Mouse (Mus musculus): ENCODE measurements around the gene Jade2. TPM values are rescaled to one million over a fixed set of nuclear protein-coding genes. Genes with fewer than 3 reads are reported as not detected.

The Jade2 gene
- polyA plus RNA-seq, 1 experiment from 2014 or later, result 1.1 TPM

DNA sequence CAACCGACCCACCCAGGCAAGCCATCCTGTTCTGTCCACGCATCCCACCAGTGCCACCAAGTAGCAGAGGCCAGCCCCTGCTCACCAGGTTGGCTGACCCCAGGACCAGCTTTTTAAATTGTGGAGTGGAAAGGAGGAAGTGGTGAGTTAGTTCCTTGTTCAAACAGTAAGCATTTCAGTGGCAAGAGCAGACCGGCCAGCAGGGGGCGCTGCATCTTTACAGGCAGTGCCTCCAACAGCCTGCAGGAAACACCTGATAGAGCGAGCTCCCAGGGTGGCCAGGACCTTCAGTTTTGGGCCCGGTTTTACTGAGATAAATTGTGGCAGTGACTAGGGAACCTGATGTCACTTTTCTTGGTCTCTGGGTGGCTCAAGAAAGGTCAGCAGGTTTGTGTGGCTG lies 39.7 kb downstream of the Jade2 start:
- no peaks in the 10 kb centered on the region for H3K27me3 ChIP-seq (replicated peaks; ENCODE audit: control insufficient read depth, insufficient read depth, low read length)
- peaks cover 3% of the 10 kb centered on the region; the same call in 1 of the 2 replicates for H3K36me3 ChIP-seq (ENCODE audit: control insufficient read depth, insufficient read depth, low read length)
- WGBS, result 40% methylated on average over 6 of the region's 6 CpGs
- ATAC-seq, result no peak
- H3K9ac ChIP-seq (ENCODE audit: low read depth, low read length), result no peak overlapping the region
- H3K4me2 ChIP-seq (ENCODE audit: low read length), result no peak overlapping the region
- H3K27ac ChIP-seq (ENCODE audit: low read depth, low read length), result no peak overlapping the region
- peaks cover 3% of the 10 kb centered on the region; the same call in 1 of the 2 replicates for H3K4me1 ChIP-seq (ENCODE audit: control insufficient read depth, insufficient read depth, low read depth, low read length)
- H3K4me3 ChIP-seq (ENCODE audit: low read length), result no peak overlapping the region
- no peaks in the 10 kb centered on the region for H3K9me3 ChIP-seq (ENCODE audit: control insufficient read depth, low read length)

DNA sequence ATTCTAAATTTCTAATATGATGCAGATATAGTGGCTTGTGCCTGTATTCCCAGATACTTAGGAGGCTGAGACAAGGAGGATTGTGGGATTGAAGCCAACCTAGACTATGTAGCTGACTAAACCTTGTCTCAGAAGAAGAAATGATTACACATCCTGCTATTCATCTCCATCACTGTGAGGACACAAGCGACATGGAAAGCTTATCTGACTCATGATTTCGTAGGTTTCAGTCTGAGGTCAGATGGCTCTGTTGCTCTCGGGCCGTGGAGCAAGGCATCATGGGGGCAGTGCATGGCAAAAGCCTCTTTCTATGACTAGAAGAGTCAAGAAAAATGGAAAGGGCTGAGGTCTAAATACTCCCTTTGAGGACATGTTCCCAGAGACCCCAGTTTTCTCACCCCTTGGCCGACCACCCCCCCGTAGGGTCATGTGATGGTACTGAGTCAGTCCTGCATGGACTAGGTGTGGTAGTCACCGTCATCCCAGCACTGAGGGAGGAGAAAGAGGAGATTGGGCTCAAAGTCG lies 45.4 kb downstream of the Jade2 start:
- WGBS, result 89% methylated on average over 8 of the region's 8 CpGs
- peaks cover 3% of the 10 kb centered on the region; the same call in 1 of the 2 replicates for H3K36me3 ChIP-seq (ENCODE audit: control insufficient read depth, insufficient read depth, low read length)
- no peak overlapping the region for H3K9ac ChIP-seq (ENCODE audit: low read depth, low read length)
- H3K27ac ChIP-seq (ENCODE audit: low read depth, low read length), result no peak overlapping the region
- H3K4me2 ChIP-seq (ENCODE audit: low read length), result no peak overlapping the region
- no peak for ATAC-seq
- H3K4me1 ChIP-seq (ENCODE audit: control insufficient read depth, insufficient read depth, low read depth, low read length), result no peaks in the 10 kb centered on the region
- H3K9me3 ChIP-seq (ENCODE audit: control insufficient read depth, low read length), result peaks cover 2% of the 10 kb centered on the region; the same call in 1 of the 2 replicates
- H3K4me3 ChIP-seq (ENCODE audit: low read length), result no peak overlapping the region
- no peaks in the 10 kb centered on the region for H3K27me3 ChIP-seq (replicated peaks; ENCODE audit: control insufficient read depth, insufficient read depth, low read length)

DNA sequence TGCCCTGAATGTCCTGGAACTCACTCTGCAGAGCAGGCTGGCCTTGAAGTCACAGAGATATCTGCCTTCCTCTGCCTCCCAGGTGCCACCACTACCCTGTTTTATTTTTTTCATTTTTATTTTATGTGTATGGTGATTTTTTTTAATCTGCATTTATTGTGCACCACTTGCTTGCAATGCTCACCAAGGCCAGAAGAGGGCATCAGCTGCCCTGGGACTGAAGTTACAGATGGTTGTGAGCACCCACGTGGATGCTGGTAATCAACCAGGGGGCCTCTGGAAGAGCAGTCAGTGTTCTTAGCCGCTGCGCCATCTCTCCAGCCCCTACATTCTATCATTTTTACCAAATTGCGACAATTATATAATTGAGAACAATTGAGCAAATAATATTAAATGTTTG lies 46.2 kb downstream of the Jade2 start:
- Histone ChIP-seq H3K27ac (ENCODE audit: low read depth, low read length) (no peak overlapping the region), H3K36me3 (ENCODE audit: control insufficient read depth, insufficient read depth, low read length) (no peaks in the 10 kb centered on the region), H3K4me3 (ENCODE audit: low read length) (no peak overlapping the region), H3K9me3 (ENCODE audit: control insufficient read depth, low read length) (peaks cover 2% of the 10 kb centered on the region; the same call in 1 of the 2 replicates), H3K4me2 (ENCODE audit: low read length) (no peak overlapping the region), H3K9ac (ENCODE audit: low read depth, low read length) (no peak overlapping the region), H3K27me3 (replicated peaks; ENCODE audit: control insufficient read depth, insufficient read depth, low read length) (no peaks in the 10 kb centered on the region), H3K4me1 (ENCODE audit: control insufficient read depth, insufficient read depth, low read depth, low read length) (no peaks in the 10 kb centered on the region)
- ATAC-seq, result no peak
- 84% methylated on average over 4 of the region's 4 CpGs for WGBS

DNA sequence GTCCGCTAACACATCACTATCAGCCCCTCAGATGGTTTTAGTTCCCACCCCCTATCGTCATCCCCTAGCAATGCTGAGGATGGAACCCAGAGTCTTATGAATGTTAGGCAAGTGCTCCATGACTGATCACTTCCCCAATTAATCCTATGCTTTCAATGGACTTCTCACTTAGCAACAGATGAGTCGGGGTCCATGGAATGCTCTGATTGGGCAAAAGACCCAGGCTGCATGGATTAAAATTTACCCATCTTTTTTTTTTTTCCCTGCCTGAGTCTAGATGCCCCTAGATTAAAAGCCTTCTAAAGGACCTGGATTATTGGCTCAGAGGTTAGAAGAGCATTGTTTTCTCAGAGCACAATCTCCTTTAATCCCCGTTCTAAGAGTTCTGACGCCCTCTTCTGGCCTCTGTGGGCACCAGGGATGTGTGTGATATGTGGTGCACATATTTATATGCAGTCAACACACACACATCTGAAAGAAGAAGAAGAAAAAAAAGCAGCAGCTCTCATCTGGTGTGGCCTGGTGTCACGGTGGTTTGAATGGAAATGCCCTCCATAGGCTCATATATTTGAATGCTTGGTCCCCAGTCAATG lies 47.7 kb downstream of the Jade2 start:
- 62% methylated on average over 6 of the region's 6 CpGs for WGBS
- ATAC-seq, result no peak

DNA sequence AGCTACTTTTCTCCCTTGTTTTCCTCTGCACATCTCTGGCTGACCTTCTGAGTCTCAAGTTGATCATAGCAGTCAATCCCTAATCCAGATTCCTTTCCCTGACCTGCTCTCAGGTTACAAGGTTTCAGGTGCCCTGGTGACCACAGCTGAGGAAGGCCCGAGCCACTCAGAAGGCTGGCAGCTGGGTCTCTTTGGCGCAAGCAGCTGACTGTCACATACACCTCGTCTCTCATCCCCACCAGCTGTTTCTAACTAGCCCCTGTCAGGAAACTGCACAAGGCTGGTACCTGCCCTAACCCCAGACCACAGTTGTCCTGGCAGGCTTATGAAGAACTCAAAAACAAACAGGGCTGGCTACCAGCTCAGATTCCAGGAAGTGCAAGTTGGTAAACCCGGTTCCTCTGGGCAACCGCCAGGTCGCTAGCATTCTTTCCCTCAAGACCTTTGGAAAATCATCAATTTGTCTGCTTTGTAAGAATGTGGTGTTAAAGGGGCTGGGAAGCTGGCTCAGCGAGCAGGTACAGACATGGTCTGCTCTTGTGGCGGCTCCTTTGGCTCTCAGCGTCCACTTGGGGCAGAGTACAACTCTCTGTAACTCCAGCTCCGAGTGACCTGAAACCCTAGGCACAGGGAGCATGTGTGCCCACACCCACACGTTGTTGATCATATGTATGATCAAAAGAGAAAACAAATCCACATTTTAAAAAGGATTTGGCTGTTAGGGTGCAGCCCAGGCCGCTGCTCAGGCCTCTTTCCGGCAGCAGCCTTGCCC lies 50.2 kb downstream of the Jade2 start:
- Histone ChIP-seq H3K9ac (ENCODE audit: low read depth, low read length) (no peak overlapping the region), H3K36me3 (ENCODE audit: control insufficient read depth, insufficient read depth, low read length) (no peaks in the 10 kb centered on the region), H3K27ac (ENCODE audit: low read depth, low read length) (no peak overlapping the region), H3K27me3 (replicated peaks; ENCODE audit: control insufficient read depth, insufficient read depth, low read length) (no peaks in the 10 kb centered on the region), H3K9me3 (ENCODE audit: control insufficient read depth, low read length) (peaks cover 2% of the 10 kb centered on the region; the same call in 1 of the 2 replicates), H3K4me3 (ENCODE audit: low read length) (no peak overlapping the region), H3K4me1 (ENCODE audit: control insufficient read depth, insufficient read depth, low read depth, low read length) (no peaks in the 10 kb centered on the region; the same call in 1 of the 2 replicates), H3K4me2 (ENCODE audit: low read length) (no peak overlapping the region)
- 62% methylated on average over 13 of the region's 13 CpGs for WGBS
- no peak for ATAC-seq

More for the DNA sequence above, 47.7 kb downstream of the Jade2 start:
- H3K36me3 ChIP-seq (ENCODE audit: control insufficient read depth, insufficient read depth, low read length), result no peaks in the 10 kb centered on the region
- no peak overlapping the region for H3K4me2 ChIP-seq (ENCODE audit: low read length)
- H3K4me3 ChIP-seq (ENCODE audit: low read length), result no peak overlapping the region
- H3K4me1 ChIP-seq (ENCODE audit: control insufficient read depth, insufficient read depth, low read depth, low read length), result no peaks in the 10 kb centered on the region; the same call in 1 of the 2 replicates
- H3K27ac ChIP-seq (ENCODE audit: low read depth, low read length), result no peak overlapping the region
- H3K9me3 ChIP-seq (ENCODE audit: control insufficient read depth, low read length), result peaks cover 2% of the 10 kb centered on the region; the same call in 1 of the 2 replicates
- no peak overlapping the region for H3K9ac ChIP-seq (ENCODE audit: low read depth, low read length)
- H3K27me3 ChIP-seq (replicated peaks; ENCODE audit: control insufficient read depth, insufficient read depth, low read length), result no peaks in the 10 kb centered on the region

DNA sequence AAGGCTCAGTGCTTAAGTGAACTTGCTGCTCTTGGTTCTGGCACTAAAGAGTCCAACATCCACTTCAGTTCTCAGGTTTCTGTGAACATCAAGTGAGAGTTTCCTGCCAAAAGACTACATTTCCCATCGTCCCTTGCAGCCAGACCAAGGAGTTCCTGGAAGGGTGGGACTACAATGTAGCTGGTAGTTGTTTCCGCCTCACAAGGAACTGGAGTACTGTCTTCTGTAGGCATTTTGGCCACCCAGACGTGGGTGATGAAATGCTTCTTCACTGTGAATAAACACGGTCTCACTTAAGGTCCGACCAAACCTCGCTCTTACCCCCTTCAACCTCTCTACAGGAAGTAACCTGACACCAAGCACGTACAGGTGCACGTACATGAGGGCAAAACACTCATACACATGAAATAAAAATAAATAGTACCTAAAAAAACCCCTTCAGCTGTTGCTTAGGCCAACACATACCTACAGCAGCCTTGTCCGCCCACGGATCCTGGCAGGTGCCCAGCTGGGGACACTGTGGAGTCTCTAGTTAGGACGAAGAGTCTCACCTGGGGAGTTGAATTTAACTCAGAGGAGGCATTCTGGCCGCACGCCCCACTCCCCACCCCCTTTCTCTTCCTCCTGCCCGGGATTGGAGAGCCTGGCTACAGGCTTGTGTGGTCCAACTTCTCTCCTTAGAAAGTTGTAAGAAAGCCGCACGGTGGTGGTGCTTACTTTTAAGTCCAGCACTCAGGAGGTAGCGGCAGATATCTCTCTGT lies 52.1 kb downstream of the Jade2 start:
- Histone ChIP-seq H3K4me3 (ENCODE audit: low read length) (peak overlapping the region; percentile 48), H3K4me1 (ENCODE audit: control insufficient read depth, insufficient read depth, low read depth, low read length) (no peaks in the 10 kb centered on the region; the same call in 1 of the 2 replicates), H3K4me2 (ENCODE audit: low read length) (peak overlapping the region; percentile 75), H3K9me3 (ENCODE audit: control insufficient read depth, low read length) (no peaks in the 10 kb centered on the region), H3K27me3 (replicated peaks; ENCODE audit: control insufficient read depth, insufficient read depth, low read length) (no peaks in the 10 kb centered on the region), H3K27ac (ENCODE audit: low read depth, low read length) (peak overlapping the region; percentile 69), H3K36me3 (ENCODE audit: control insufficient read depth, insufficient read depth, low read length) (no peaks in the 10 kb centered on the region), H3K9ac (ENCODE audit: low read depth, low read length) (peak overlapping the region; percentile 61)
- peak; percentile 90 for ATAC-seq
- 15% methylated on average over 17 of the region's 17 CpGs for WGBS

DNA sequence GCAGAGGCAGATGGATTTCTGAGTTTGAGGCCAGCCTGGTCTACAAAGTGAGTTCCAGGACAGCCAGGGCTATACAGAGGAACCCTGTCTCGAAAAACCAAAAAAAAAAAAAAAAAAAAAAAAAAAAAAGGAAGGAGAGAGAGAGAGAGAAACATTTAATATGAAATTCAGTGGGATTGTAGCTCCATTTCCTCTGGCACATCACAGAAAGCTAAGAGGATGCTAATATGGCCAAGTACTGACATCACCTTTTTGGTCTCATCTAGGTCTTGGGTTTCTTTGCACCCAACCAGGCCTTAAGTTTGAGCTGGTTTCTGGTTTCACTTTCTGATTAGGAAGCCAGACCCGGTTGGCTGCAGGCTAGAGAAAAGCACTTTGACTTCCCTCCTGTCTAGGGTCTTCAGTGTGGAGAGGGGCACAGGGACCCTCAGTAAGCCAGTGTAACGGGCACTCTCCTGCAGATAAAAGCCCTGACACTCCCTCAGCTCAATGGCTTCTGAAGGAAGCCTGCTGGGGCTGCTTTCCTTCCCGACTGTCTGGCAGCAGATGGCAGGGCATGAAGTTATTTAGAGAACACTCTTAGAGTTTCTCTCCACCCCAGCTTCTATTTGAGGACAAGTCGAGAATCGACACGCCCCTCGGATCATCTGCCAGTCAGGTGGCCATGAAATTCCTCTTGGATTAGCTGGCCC lies 56.7 kb downstream of the Jade2 start:
- no peak overlapping the region for H3K4me3 ChIP-seq (ENCODE audit: low read length)
- H3K4me2 ChIP-seq (ENCODE audit: low read length), result no peak overlapping the region
- H3K36me3 ChIP-seq (ENCODE audit: control insufficient read depth, insufficient read depth, low read length), result no peaks in the 10 kb centered on the region
- H3K9me3 ChIP-seq (ENCODE audit: control insufficient read depth, low read length), result no peaks in the 10 kb centered on the region
- H3K27ac ChIP-seq (ENCODE audit: low read depth, low read length), result no peak overlapping the region
- WGBS, result 44% methylated on average over 7 of the region's 8 CpGs
- no peaks in the 10 kb centered on the region for H3K27me3 ChIP-seq (replicated peaks; ENCODE audit: control insufficient read depth, insufficient read depth, low read length)
- no peak overlapping the region for H3K9ac ChIP-seq (ENCODE audit: low read depth, low read length)
- no peaks in the 10 kb centered on the region; the same call in 1 of the 2 replicates for H3K4me1 ChIP-seq (ENCODE audit: control insufficient read depth, insufficient read depth, low read depth, low read length)
- no peak for ATAC-seq

DNA sequence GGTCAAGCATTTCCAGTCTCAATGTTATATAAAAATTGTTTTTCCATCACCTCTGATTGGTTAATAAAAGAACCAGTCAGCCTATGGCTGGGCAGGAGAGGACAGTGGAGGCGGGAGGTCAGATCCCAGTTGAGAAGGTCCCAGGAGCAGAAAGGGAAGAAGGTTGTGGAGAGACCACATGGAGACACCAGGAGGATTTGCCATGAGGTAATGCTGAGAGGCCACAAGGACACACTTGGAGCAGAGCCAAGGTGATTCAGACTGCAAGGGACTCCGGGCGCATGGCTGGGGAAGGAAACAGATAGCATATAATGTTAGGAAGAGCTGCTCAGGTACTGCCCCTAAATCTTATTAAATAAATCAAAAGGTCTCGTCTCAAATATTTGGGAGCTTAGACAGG lies 61.2 kb downstream of the Jade2 start:
- ATAC-seq, result no peak
- Histone ChIP-seq H3K9ac (ENCODE audit: low read depth, low read length) (no peak overlapping the region), H3K4me2 (ENCODE audit: low read length) (no peak overlapping the region), H3K36me3 (ENCODE audit: control insufficient read depth, insufficient read depth, low read length) (peaks cover 9% of the 10 kb centered on the region), H3K4me3 (ENCODE audit: low read length) (no peak overlapping the region), H3K27ac (ENCODE audit: low read depth, low read length) (no peak overlapping the region), H3K9me3 (ENCODE audit: control insufficient read depth, low read length) (no peaks in the 10 kb centered on the region), H3K27me3 (replicated peaks; ENCODE audit: control insufficient read depth, insufficient read depth, low read length) (no peaks in the 10 kb centered on the region), H3K4me1 (ENCODE audit: control insufficient read depth, insufficient read depth, low read depth, low read length) (no peaks in the 10 kb centered on the region)
- 85% methylated on average over 4 of the region's 4 CpGs for WGBS

Measured in hindbrain, embryonic 16.5 days (tissue).